Mouse (Mus musculus): ENCODE results near the gene Dnajb3. TPM values are rescaled to one million over a fixed set of nuclear protein-coding genes. Genes with fewer than 3 reads are reported as not detected.
"Not testable (repeated sequence)": the region's sequence is repeated elsewhere in the genome, so short reads cannot be mapped to it uniquely, and the experiment has no call there.

The Dnajb3 gene
- polyA plus RNA-seq, 1 experiment from 2014 or later: 10.8 TPM

GRCm38 (mm10) chr1:88179657-88180056, 25.9 kb downstream of the Dnajb3 start:
- WGBS: 92% methylated on average over 1 of the region's 1 CpGs
- Histone ChIP-seq H3K9ac (no peak overlapping the region), H3K4me2 (replicated peaks) (no peak overlapping the region), H3K36me3 (no peaks in the 10 kb centered on the region), H3K27me3 (no peaks in the 10 kb centered on the region), H3K9me3 (replicated peaks) (peaks cover 15% of the 10 kb centered on the region), H3K27ac (replicated peaks) (no peak overlapping the region), H3K4me1 (no peaks in the 10 kb centered on the region), H3K4me3 (replicated peaks) (no peak overlapping the region)
- ATAC-seq (ENCODE audit: insufficient number of reproducible peaks, low FRiP score, low TSS enrichment, low read depth): no peak

GRCm38 (mm10) chr1:88172190-88172589, 33.4 kb downstream of the Dnajb3 start:
- H3K9ac ChIP-seq; H3K9me3 ChIP-seq (replicated peaks); H3K36me3 ChIP-seq; H3K4me1 ChIP-seq; H3K4me3 ChIP-seq (replicated peaks); H3K27me3 ChIP-seq; ATAC-seq (ENCODE audit: insufficient number of reproducible peaks, low FRiP score, low TSS enrichment, low read depth); H3K27ac ChIP-seq (replicated peaks); H3K4me2 ChIP-seq (replicated peaks): not testable (repeated sequence)
- 77% methylated on average over 7 of the region's 7 CpGs for WGBS

DNA sequence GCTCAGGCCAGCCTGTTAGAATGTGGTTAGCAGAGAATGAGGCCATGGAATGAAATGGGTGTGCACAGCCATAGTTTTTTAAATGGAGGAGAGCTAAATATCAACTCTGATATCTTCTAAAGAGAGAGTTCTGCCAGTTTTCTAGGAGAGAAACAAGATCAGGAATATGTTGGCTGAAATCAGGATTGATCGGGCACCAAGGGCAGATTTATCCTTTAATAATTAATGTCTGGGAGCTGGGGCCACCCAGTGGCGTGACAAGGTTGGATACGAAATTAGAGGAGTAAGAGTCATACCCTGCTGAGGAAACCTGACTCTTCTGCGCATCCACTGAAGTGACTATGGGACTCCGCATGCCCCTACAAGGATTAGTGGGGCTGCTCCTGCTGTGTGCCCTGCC, 39.9 kb downstream of the Dnajb3 start, which contains the start of gene Ugt1a5:
Ugt1a5 (plus strand) TSS at position 302 of the 400 bp plus-strand sequence.
- no peaks in the 10 kb centered on the region for H3K36me3 ChIP-seq
- H3K27me3 ChIP-seq: no peaks in the 10 kb centered on the region
- no peak within 1 kb of the TSS for H3K4me2 ChIP-seq (replicated peaks)
- no peak within 1 kb of the TSS for H3K4me3 ChIP-seq (replicated peaks)
- no peaks in the 10 kb centered on the region for H3K9me3 ChIP-seq (replicated peaks)
- no peaks in the 10 kb centered on the region for H3K4me1 ChIP-seq
- no peak within 1 kb of the TSS for H3K27ac ChIP-seq (replicated peaks)
- no peak within 1 kb of the TSS for H3K9ac ChIP-seq
- WGBS: 75% methylated on average over 5 of the region's 5 CpGs
- ATAC-seq (ENCODE audit: insufficient number of reproducible peaks, low FRiP score, low TSS enrichment, low read depth): no peak

DNA sequence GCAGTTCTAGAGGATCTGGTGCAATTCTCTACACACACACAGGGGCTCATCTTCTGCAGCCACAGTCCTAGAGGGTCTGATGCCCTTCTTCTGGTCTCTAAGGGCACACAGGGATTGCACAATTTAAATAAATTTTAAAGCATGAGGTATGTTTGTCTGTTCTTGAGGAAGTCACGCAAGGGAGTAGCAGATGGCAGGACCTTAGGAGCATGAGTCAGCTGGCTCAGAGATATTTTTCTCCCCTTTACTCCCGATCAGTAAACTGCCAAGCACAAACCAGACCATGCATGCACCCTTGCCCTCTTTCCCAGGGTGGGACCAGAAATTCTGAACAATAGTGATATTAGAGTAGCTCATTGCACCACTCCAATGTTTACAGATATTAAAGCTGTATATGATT, 47.2 kb downstream of the Dnajb3 start:
- no peaks in the 10 kb centered on the region for H3K4me1 ChIP-seq
- H3K36me3 ChIP-seq: no peaks in the 10 kb centered on the region
- no peaks in the 10 kb centered on the region for H3K9me3 ChIP-seq (replicated peaks)
- H3K27me3 ChIP-seq: no peaks in the 10 kb centered on the region
- H3K9ac ChIP-seq: no peak overlapping the region
- no peak for ATAC-seq (ENCODE audit: insufficient number of reproducible peaks, low FRiP score, low TSS enrichment, low read depth)
- no peak overlapping the region for H3K4me2 ChIP-seq (replicated peaks)
- 66% methylated on average over 2 of the region's 2 CpGs for WGBS
- no peak overlapping the region for H3K4me3 ChIP-seq (replicated peaks)
- H3K27ac ChIP-seq (replicated peaks): no peak overlapping the region

Other genes starting within 250 kb of the Dnajb3 start
- gene Usp40, start 197.2 kb downstream of the Dnajb3 start, polyA plus RNA-seq (2015; fragmentation: Nextera tagmentation; extraction: Ambion mirVana): 40.2 and 42.5 TPM in 2 replicates
- not detected in 2 replicates for gene Ugt1a10, start 150.4 kb downstream of the Dnajb3 start, polyA plus RNA-seq (2015; fragmentation: Nextera tagmentation; extraction: Ambion mirVana)
- not detected in 2 replicates for gene Ugt1a9, start 135.0 kb downstream of the Dnajb3 start, polyA plus RNA-seq (2015; fragmentation: Nextera tagmentation; extraction: Ambion mirVana)
- not detected in 2 replicates for gene Ugt1a8, start 118.0 kb downstream of the Dnajb3 start, polyA plus RNA-seq (2015; fragmentation: Nextera tagmentation; extraction: Ambion mirVana)
- gene Ugt1a7c, start 110.7 kb downstream of the Dnajb3 start, polyA plus RNA-seq (2015; fragmentation: Nextera tagmentation; extraction: Ambion mirVana): 3.0 and 4.9 TPM in 2 replicates
- 2.1 and 3.7 TPM in 2 replicates for gene Ugt1a6b, start 102.5 kb downstream of the Dnajb3 start, polyA plus RNA-seq (2015; fragmentation: Nextera tagmentation; extraction: Ambion mirVana)
- gene Ugt1a6a, start 71.0 kb downstream of the Dnajb3 start, polyA plus RNA-seq (2015; fragmentation: Nextera tagmentation; extraction: Ambion mirVana): 16.8 and 18.0 TPM in 2 replicates
- gene Ugt1a5, start 39.8 kb downstream of the Dnajb3 start, polyA plus RNA-seq (2015; fragmentation: Nextera tagmentation; extraction: Ambion mirVana): not detected in 2 replicates
- gene Ugt1a2, start 5.2 kb downstream of the Dnajb3 start, polyA plus RNA-seq (2015; fragmentation: Nextera tagmentation; extraction: Ambion mirVana): 0.33 TPM in 1 of 2 replicates, not detected in the other
- gene Ugt1a1, start 6.2 kb upstream of the Dnajb3 start, polyA plus RNA-seq (2015; fragmentation: Nextera tagmentation; extraction: Ambion mirVana): 2.0 and 2.2 TPM in 2 replicates
- 0.98 and 1.4 TPM in 2 replicates for gene Mroh2a, start 21.2 kb upstream of the Dnajb3 start, polyA plus RNA-seq (2015; fragmentation: Nextera tagmentation; extraction: Ambion mirVana)
- gene Hjurp, start 71.9 kb upstream of the Dnajb3 start, polyA plus RNA-seq (2015; fragmentation: Nextera tagmentation; extraction: Ambion mirVana): 153 and 161 TPM in 2 replicates
- gene Trpm8, start 71.9 kb upstream of the Dnajb3 start, polyA plus RNA-seq (2015; fragmentation: Nextera tagmentation; extraction: Ambion mirVana): 0.05 TPM in 1 of 2 replicates, not detected in the other
- not detected in 2 replicates for gene Spp2, start 201.2 kb upstream of the Dnajb3 start, polyA plus RNA-seq (2015; fragmentation: Nextera tagmentation; extraction: Ambion mirVana)